Mouse (Mus musculus): ENCODE results near the gene Pik3ip1.

- no peak for TF ChIP-seq POLR2A (IDR thresholded peaks at IDR 0.05; ENCODE audit: low read depth, low read length)
- TF ChIP-seq CTCF (conservative IDR thresholded peaks at IDR 0.05; ENCODE audit: insufficient read depth, insufficient read length, low read depth, low read length): no peak
These were observed 1.1 kb upstream of the Pik3ip1 start for GRCm38 (mm10) chr11:3328806-3329775.

Measured in kidney, adult 2 months (tissue).